Mouse (Mus musculus): ENCODE measurements around the gene Gm614.

GRCm38 (mm10) chrX:101309299-101309698 lies 45.5 kb upstream of the Gm614 start:
- no peak for TF ChIP-seq CTCF (IDR thresholded peaks at IDR 0.05; ENCODE audit: insufficient read depth, low read length)
- no peak for TF ChIP-seq POLR2A (IDR thresholded peaks at IDR 0.05; ENCODE audit: borderline replicate concordance, extremely low read depth, low read depth, low read length)
